Mouse (Mus musculus): ENCODE results near the gene Ednra. TPM values are rescaled to one million over a fixed set of nuclear protein-coding genes. Genes with fewer than 3 reads are reported as not detected.

Gene Ednra
- total and polyA plus RNA-seq, 2 experiments from 2014 or later = 4.6 to 7.7 TPM

- Histone ChIP-seq H3K36me3 (ENCODE audit: insufficient read depth, low read length) (no peaks in the 10 kb centered on the region), H3K4me1 (ENCODE audit: insufficient read depth, low read length) (no peaks in the 10 kb centered on the region), H3K27ac (no peak overlapping the region), H3K4me3 (ENCODE audit: low read length) (no peak overlapping the region), H3K9ac (replicated peaks; ENCODE audit: low read length) (no peak overlapping the region), H3K9me3 (ENCODE audit: low read length) (no peaks in the 10 kb centered on the region), H3K4me2 (ENCODE audit: low read depth, low read length) (no peak overlapping the region), H3K27me3 (ENCODE audit: insufficient read depth, low read length) (no peaks in the 10 kb centered on the region)
- ATAC-seq (no peak), DNase-seq (ENCODE audit: low spot score) (no peak)
- WGBS = 94% methylated on average over 2 of the region's 2 CpGs
- TF ChIP-seq CTCF (IDR thresholded peaks at IDR 0.05; ENCODE audit: low read depth) = no peak
These were observed 91.1 kb downstream of the Ednra start for GRCm38 (mm10) chr8:77633211-77633610.

GRCm38 (mm10) chr8:77630691-77631090 lies 93.6 kb downstream of the Ednra start:
- ATAC-seq (no peak), DNase-seq (ENCODE audit: low spot score) (peak; percentile 32)
- TF ChIP-seq CTCF (IDR thresholded peaks at IDR 0.05; ENCODE audit: low read depth) = no peak
- no peaks in the 10 kb centered on the region for H3K27me3 ChIP-seq (ENCODE audit: insufficient read depth, low read length)
- H3K27ac ChIP-seq = no peak overlapping the region
- H3K9ac ChIP-seq (replicated peaks; ENCODE audit: low read length) = no peak overlapping the region
- H3K4me2 ChIP-seq (ENCODE audit: low read depth, low read length) = no peak overlapping the region
- no peaks in the 10 kb centered on the region for H3K9me3 ChIP-seq (ENCODE audit: low read length)
- WGBS = 57% methylated on average over 3 of the region's 3 CpGs
- no peaks in the 10 kb centered on the region for H3K4me1 ChIP-seq (ENCODE audit: insufficient read depth, low read length)
- H3K36me3 ChIP-seq (ENCODE audit: insufficient read depth, low read length) = no peaks in the 10 kb centered on the region
- no peak overlapping the region for H3K4me3 ChIP-seq (ENCODE audit: low read length)

- no peaks in the 10 kb centered on the region for H3K27me3 ChIP-seq (ENCODE audit: insufficient read depth, low read length)
- TF ChIP-seq CTCF (IDR thresholded peaks at IDR 0.05; ENCODE audit: low read depth) = peak; percentile 98
These were observed 94.3 kb downstream of the Ednra start for GRCm38 (mm10) chr8:77629858-77630537.

GRCm38 (mm10) chr8:77623677-77624209 lies 100.5 kb downstream of the Ednra start:
- no peaks in the 10 kb centered on the region for H3K9me3 ChIP-seq (ENCODE audit: low read length)
- TF ChIP-seq CTCF (IDR thresholded peaks at IDR 0.05; ENCODE audit: low read depth) = no peak
- ATAC-seq = no peak
- H3K4me2 ChIP-seq (ENCODE audit: low read depth, low read length) = no peak overlapping the region
- no peaks in the 10 kb centered on the region for H3K4me1 ChIP-seq (ENCODE audit: insufficient read depth, low read length)
- H3K4me3 ChIP-seq (ENCODE audit: low read length) = no peak overlapping the region
- 52% methylated on average over 7 of the region's 7 CpGs for WGBS
- H3K36me3 ChIP-seq (ENCODE audit: insufficient read depth, low read length) = no peaks in the 10 kb centered on the region
- H3K9ac ChIP-seq (replicated peaks; ENCODE audit: low read length) = no peak overlapping the region
- H3K27me3 ChIP-seq (ENCODE audit: insufficient read depth, low read length) = no peaks in the 10 kb centered on the region
- no peak overlapping the region for H3K27ac ChIP-seq
- no peak for DNase-seq (ENCODE audit: low spot score)

More at GRCm38 (mm10) chr8:77629858-77630537, 94.3 kb downstream of the Ednra start:
- H3K9ac ChIP-seq (replicated peaks; ENCODE audit: low read length) = no peak overlapping the region
- no peak overlapping the region for H3K27ac ChIP-seq
- H3K9me3 ChIP-seq (ENCODE audit: low read length) = no peaks in the 10 kb centered on the region
- ATAC-seq (peak; percentile 81), DNase-seq (ENCODE audit: low spot score) (peak; percentile 92)
- no peaks in the 10 kb centered on the region for H3K4me1 ChIP-seq (ENCODE audit: insufficient read depth, low read length)
- WGBS = 17% methylated on average over 15 of the region's 15 CpGs
- no peak overlapping the region for H3K4me2 ChIP-seq (ENCODE audit: low read depth, low read length)
- H3K4me3 ChIP-seq (ENCODE audit: low read length) = no peak overlapping the region
- H3K36me3 ChIP-seq (ENCODE audit: insufficient read depth, low read length) = no peaks in the 10 kb centered on the region

GRCm38 (mm10) chr8:77617916-77618315 lies 106.3 kb downstream of the Ednra start:
- Histone ChIP-seq H3K4me1 (ENCODE audit: insufficient read depth, low read length) (no peaks in the 10 kb centered on the region), H3K27me3 (ENCODE audit: insufficient read depth, low read length) (no peaks in the 10 kb centered on the region), H3K36me3 (ENCODE audit: insufficient read depth, low read length) (no peaks in the 10 kb centered on the region), H3K9me3 (ENCODE audit: low read length) (no peaks in the 10 kb centered on the region), H3K27ac (no peak overlapping the region), H3K4me3 (ENCODE audit: low read length) (no peak overlapping the region), H3K9ac (replicated peaks; ENCODE audit: low read length) (no peak overlapping the region), H3K4me2 (ENCODE audit: low read depth, low read length) (no peak overlapping the region)
- DNase-seq (ENCODE audit: low spot score) (peak; percentile 75), ATAC-seq (peak; percentile 69; the same call in 1 of the 2 replicates)
- peak; percentile 68 for TF ChIP-seq CTCF (IDR thresholded peaks at IDR 0.05; ENCODE audit: low read depth)
- 60% methylated on average over 2 of the region's 2 CpGs for WGBS

Other genes with a start within 250 kb of the Ednra start
- gene Arhgap10, start 206.5 kb downstream of the Ednra start, total RNA-seq (2014; rRNA removed) = 3.4 and 5.2 TPM in 2 replicates
- 3.7 and 4.2 TPM in 2 replicates for gene Arhgap10, start 206.5 kb downstream of the Ednra start, polyA plus RNA-seq (2015; fragmentation: Nextera tagmentation; extraction: Ambion mirVana)
- 19.8 and 23.0 TPM in 2 replicates for gene Prmt9, start 175.1 kb downstream of the Ednra start, total RNA-seq (2014; rRNA removed)
- 21.1 and 22.0 TPM in 2 replicates for gene Prmt9, start 175.1 kb downstream of the Ednra start, polyA plus RNA-seq (2015; fragmentation: Nextera tagmentation; extraction: Ambion mirVana)
- gene Tmem184c, start 113.8 kb downstream of the Ednra start, total RNA-seq (2014; rRNA removed) = 47.6 and 59.2 TPM in 2 replicates
- gene Tmem184c, start 113.8 kb downstream of the Ednra start, polyA plus RNA-seq (2015; fragmentation: Nextera tagmentation; extraction: Ambion mirVana) = 65.3 and 66.5 TPM in 2 replicates